Mouse (Mus musculus) thymus, adult 2 months (tissue): Measurements from ENCODE around the gene Sik2. TPM values are rescaled to one million over a fixed set of nuclear protein-coding genes. Genes with fewer than 3 reads are reported as not detected.

Experiments
- DNase-seq: peaks from one replicate; pipeline ENCODE4 v3.0.0; 2021
- H3K27ac ChIP-seq: fragments of 200-500 bp; 2 replicates; pipeline ENCODE4 v1.5.1; 2012; ENCODE audit warnings: low read length, control low read depth; ENCODE audit not compliant: control insufficient read depth, insufficient read depth
- H3K27me3 ChIP-seq: fragments of 200-500 bp; 2 replicates; pipeline ENCODE4 v1.6.1; 2012; ENCODE audit warnings: mild to moderate bottlenecking, low read length, moderate library complexity, mixed read lengths; ENCODE audit not compliant: control insufficient read depth, insufficient read depth
- H3K36me3 ChIP-seq: fragments of 200-500 bp; 2 replicates; pipeline ENCODE4 v1.6.1; 2012; ENCODE audit warnings: mild to moderate bottlenecking, low read length, moderate library complexity; ENCODE audit not compliant: control insufficient read depth, insufficient read depth
- H3K4me1 ChIP-seq: fragments of 200-500 bp; replicated peaks from 2 replicates; pipeline ENCODE4 v1.6.1; 2012; ENCODE audit warnings: low read length; ENCODE audit not compliant: control insufficient read depth, insufficient read depth
- H3K4me3 ChIP-seq: fragments of 200-500 bp; 2 replicates; pipeline ENCODE4 v1.5.1; 2012; ENCODE audit warnings: mild to moderate bottlenecking, low read length, control low read depth, moderate library complexity; ENCODE audit not compliant: control insufficient read depth, insufficient read depth
- CTCF ChIP-seq: fragments of 200-500 bp; IDR thresholded peaks from 2 replicates; pipeline ENCODE4 v1.5.1; 2012; ENCODE audit warnings: mild to moderate bottlenecking, control low read depth, low read length, moderate library complexity, borderline replicate concordance; ENCODE audit not compliant: control insufficient read depth, poor library complexity, insufficient read depth; ENCODE audit errors: extremely low read depth
- POLR2A ChIP-seq: fragments of 200-500 bp; IDR thresholded peaks from 2 replicates; pipeline ENCODE4 v1.6.1; 2012; ENCODE audit warnings: mild to moderate bottlenecking, low read length, control low read depth, moderate library complexity; ENCODE audit not compliant: control insufficient read depth, poor library complexity, insufficient read depth; ENCODE audit errors: extremely low read depth
- WGBS: fragments of 180-500 bp; shearing (Covaris S2); methylation state at CpG from one replicate; pipeline ENCODE4 v1.1.7; 2018; 5-methylcytosine and 5-hydroxymethylcytosine counted together
- polyA plus RNA-seq: library from polyadenylated mRNA; depleted of rRNA; stranded (reverse); fragments of >200 nt; gene quantifications from 2 replicates; pipeline ENCODE4 v1.2.3, GENCODE M21; 2012; rRNA removed

Sik2 gene
- polyA plus RNA-seq, 1 experiment: 30.5 TPM

DNA sequence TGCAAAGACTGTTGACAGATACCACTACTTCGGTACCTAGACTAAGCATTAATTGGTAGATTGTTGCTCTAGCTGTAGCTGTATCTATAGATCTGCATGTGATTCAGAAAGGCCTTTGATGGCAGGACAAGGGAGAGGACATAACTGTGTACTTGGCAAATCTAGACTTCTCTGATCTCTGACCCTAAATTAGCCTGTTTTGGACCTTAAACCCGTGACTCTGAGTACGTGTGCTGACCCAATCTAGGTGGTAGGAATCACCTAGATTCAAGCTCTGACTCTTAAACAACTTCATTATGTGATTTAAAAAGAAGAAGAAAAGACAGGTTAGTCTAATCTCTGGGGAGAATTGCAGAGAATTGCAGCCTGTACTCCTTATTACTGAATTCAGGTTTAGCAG lies 163.8 kb downstream of the Sik2 start, which contains the start of gene Ppp2r1b:
TSS of gene Ppp2r1b (plus strand) at position 221 of the 400 bp plus-strand sequence.
- H3K27ac ChIP-seq: no peak within 1 kb of the TSS
- WGBS: over 99% methylated on average over 3 of the region's 3 CpGs
- no peak for DNase-seq
- no peak within 1 kb of the TSS for H3K4me3 ChIP-seq
- no peaks in the 10 kb centered on the region for H3K36me3 ChIP-seq
- TF ChIP-seq CTCF (no peak), POLR2A (no peak)
- no peaks in the 10 kb centered on the region for H3K27me3 ChIP-seq
- peaks cover 12% of the 10 kb centered on the region for H3K4me1 ChIP-seq

Other genes with a start within 250 kb of the Sik2 start
- gene Fdxacb1, start 240.8 kb downstream of the Sik2 start, polyA plus RNA-seq: 4.5 and 4.7 TPM in 2 replicates
- 23.2 and 23.4 TPM in 2 replicates for gene Alg9, start 234.1 kb downstream of the Sik2 start, polyA plus RNA-seq
- gene 1110032A03Rik, start 233.6 kb downstream of the Sik2 start, polyA plus RNA-seq: 20.0 and 22.4 TPM in 2 replicates
- 17.1 and 19.7 TPM in 2 replicates for gene Ppp2r1b, start 163.8 kb downstream of the Sik2 start, polyA plus RNA-seq
- not detected in 2 replicates for gene Btg4, start 51.8 kb upstream of the Sik2 start, polyA plus RNA-seq
- 0.54 and 1.1 TPM in 2 replicates for gene Layn, start 68.0 kb upstream of the Sik2 start, polyA plus RNA-seq
- not detected in 2 replicates for gene 4833427G06Rik, start 93.0 kb upstream of the Sik2 start, polyA plus RNA-seq
- gene Gm32742, start 156.4 kb upstream of the Sik2 start, polyA plus RNA-seq: 0.93 and 1.2 TPM in 2 replicates
- 15.0 and 18.5 TPM in 2 replicates for gene Pou2af1, start 204.6 kb upstream of the Sik2 start, polyA plus RNA-seq